Mouse (Mus musculus): ENCODE results near the gene Gstm2.
"Not testable (repeated sequence)": the region's sequence is repeated elsewhere in the genome, so short reads cannot be mapped to it uniquely, and the experiment has no call there.

Gene Gstm2

DNA sequence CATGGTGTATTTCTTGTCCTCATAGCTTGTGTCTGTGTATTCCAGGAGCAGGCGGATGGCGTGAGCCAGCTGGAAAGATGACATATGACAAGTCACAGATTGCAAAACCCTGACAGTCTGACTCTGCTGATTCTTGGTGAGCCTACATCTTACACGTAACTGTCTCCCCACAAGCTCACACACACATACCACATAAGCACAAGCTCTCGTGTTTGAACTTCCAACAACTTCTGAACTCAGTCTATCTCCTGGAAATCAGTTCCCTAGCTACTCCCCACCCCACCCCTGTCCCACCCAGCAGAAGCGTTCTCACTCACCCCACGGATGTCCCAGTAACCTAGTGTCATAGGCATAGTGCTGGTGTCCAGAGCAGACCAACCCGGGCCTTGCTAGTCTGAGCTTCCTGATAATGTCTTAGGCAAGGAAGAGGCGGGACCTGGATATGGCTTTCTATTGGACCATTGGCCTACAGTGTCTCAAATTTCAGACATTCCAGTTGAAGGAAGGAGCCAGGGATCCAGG, at the start of gene Gstm2:
Gene Gstm2 (minus strand): TSS at position 413 of the 522 bp plus-strand sequence.
- no peak for DNase-seq

DNA sequence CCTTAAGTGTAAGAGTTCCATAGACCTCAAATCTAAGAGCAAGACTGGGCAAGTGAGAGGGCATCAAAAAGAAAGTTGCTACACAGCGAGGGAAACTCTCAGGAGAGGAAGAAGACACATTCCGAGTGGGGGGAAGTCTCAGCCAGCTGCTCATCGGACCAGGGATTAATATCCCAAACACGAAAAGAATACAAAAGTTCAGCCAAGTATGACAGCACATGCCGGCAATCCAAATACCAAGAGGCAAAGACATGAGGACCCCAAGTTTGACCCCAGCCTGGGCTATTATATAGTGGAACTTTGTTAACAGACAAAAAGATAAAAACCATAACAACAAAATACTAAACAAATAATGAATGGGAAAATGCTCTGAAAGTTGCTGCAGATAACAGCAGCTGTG, 46.9 kb upstream of the Gstm2 start:
- no peak for DNase-seq

DNA sequence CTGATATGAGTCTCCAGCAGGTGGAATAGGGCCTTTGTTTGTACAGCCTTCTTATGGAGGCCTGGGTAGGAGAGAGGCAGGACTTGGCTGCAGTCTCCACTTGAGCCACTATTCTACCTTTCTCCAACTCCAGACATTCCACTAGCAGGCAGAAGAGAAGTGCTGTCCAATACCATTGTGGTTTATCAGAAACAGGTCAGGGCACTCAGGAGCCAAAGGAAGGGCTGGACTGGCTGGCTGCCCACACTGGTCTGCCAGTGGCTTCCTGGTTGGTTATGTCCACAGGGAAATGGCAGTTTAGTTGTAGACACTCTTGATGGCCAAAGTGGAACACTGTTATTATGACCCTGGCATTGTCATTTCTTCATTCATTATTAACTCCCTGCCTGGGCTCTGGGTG, 45.9 kb upstream of the Gstm2 start:
- no peak for DNase-seq

DNA sequence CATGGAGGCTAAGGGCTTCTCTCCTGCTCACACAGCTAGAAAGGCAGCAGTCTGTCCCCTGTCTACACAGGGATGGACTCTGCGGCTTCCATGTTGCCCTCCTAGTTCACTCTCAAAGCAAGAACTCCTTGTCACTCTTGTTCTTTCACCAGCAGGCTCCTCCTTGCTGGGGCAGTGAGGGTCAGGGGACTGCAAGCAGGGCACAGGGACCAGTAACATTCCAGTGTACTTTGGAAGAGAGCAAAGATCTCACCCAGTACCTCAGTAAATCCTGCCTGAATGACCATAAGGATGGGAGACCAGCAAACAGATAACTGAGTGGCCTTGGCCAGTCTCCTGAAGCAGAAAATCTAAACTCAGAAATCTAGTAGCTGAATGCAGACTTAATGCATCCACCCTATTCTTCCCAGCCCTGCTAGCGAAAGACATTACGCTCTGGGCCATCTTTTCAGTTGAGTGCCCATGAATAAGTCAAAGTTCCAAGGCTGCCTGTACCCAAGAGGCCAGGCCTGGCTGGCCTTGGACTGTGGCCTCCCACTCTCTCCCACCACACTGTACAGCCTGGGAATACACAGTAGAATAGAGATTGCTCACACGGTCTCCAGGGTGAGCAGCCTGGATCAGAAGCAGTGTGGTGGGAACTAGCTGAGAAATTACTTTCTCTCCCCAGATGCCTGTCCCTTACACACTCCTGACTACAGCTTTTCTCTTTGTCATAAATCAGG, 42.5 kb upstream of the Gstm2 start:
- DNase-seq = no peak

DNA sequence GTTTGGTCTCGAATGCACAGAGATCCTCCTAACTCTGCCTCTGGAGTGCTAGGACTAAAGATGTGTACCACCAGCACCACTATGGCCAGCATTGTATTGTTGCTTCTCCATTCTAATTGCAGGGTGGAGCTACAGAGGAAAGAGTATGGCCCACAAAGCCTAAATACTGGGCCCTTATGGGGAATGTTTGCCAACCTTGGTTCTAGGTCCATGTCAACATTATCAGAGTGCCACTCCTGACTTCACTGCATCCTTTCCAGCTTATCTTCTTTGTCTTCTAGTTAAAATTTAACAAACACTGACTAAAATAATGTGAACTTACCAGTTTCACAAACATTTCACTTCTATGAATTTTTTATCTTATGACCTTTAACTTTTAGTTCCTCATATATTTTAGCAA, 40.3 kb upstream of the Gstm2 start:
- no peak for DNase-seq

DNA sequence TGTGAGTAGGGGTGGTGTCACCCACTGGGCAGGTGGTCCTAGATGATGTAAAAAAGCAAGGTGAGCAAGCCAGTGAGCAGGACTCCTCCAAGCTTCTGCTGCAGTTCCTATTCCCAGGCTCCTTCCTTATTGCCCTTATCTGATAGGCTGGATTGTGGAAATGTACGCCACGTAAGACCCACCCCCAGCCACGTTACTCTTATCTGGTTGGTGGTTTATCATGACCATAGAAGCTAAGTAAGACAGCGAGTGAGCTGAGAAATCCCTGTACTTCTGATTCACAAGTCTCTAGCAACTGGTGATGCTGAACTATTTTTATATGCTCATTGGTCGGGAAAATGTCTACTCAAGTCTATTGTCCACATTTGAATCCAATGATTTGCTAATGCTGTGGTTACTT, 39.8 kb upstream of the Gstm2 start:
- DNase-seq = no peak

DNA sequence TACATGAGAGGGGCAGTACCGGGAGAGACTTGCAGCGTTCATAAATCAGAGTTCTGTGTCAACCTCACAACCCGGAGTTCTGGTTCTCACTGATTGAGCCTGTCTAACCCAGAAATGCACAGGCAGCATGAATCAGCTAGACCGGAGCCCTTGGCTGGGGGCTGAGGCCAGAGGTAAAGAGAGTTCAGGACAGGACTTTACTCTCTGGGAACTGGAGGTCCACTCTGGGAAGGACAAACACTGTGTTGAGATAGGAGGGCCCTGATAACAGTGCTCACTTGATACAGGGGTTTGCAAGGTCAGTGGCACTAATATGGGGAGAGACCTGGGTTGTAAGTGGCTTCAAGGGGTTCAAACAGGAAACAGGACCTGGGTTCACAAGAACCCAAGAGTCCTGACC, 39.1 kb upstream of the Gstm2 start:
- no peak for DNase-seq

DNA sequence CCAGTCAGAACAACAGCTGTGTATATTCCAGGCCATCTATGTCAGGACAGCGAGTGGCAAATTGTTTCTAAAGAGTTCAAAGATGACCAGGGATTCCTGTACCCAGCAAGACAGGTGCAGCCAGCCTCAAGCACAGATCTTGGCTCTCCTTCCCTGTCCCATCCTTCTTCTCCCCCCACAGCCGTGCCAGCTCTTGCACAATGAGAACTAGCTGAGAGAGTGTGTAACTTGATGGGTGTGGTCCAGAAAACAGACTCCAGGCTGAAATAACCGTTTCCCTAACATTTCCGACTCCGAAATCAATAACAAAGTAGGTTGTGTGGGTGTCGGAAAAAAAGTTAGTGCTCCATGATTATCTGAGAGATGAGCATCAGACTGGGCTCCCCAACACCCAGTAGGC, 36.4 kb upstream of the Gstm2 start:
- no peak for DNase-seq

DNA sequence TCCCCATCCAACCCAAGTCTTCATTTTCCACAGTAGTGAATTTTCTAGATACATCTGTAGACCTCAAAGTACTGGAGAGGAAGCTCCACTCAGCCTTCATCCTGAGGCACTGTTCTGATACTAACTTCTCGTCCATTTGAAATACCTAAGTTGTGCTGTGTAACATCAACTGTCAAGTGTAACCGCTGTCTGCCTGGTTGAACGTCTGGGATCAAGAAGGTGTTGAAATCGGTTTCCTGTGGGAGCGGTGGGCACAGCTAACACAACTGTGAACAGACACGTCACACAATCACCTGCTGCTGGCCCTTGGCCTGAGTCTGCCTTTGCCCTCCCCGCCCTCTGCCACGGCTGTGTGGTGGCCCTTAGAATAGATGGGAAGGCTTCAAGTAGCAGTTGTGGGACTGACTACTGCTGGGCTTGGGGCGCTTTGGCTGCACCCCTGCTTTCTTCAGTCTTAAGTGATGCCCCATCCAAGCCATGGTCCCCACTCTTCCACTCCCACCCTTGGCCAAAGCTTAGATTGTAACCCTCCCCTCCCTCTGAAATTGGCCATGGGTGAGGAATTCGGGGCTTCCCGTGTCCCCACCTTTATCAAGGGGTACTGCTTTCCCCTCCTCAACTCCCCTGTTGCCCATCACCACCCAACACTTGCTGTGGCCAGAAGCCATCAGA, 34.2 kb upstream of the Gstm2 start:
- DNase-seq = not testable (repeated sequence)

DNA sequence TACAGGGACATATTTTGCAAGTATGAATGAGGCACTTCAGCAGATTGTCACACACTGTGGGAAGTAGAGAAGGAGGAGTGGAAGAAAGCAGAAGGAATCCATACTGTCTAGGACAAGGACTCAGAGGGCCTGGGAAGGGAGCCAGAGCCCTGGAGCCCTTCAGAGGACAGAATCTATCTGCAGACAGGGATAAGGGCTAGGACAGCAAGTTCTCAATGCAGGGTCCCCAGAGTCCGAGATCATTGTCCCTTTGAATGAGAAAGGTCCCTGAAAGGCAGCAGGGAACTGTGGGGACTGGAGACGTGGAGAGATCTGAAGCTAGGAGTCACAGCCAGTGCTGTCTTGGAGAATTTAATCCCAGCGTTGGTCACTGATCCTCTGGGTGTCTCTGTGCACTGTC, 33.0 kb upstream of the Gstm2 start:
- not testable (repeated sequence) for DNase-seq

DNA sequence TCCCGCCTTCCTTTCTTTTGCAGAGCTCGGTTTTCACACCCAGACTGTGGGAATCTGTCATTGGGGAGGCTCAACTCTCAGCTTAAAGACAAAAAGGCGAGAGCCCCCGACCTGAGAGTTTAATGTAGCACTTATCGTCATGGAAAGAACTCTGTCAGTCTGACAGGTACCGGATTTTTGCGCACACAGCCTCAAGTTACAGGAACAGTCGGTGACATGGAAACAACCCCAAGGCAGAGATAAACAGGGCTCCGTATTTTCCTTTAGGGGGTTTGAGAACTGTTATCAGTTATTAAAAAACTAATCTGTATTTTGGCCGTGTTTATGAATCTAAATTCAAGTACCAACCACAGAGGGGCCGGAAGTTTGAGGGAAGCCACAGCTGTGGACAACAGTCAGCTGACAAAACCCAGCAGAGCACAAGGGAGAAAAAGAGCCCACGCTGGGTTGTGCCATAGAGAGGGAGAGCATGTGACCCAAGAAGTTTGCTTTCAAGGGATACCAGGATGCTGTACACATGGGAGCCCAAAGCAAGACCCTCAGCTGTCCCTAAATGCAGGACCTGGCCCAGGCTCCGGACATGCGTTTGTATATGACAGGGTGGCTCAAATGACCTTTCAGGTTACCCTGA, 32.1 kb upstream of the Gstm2 start:
- DNase-seq = peak; percentile 12 to 14

DNA sequence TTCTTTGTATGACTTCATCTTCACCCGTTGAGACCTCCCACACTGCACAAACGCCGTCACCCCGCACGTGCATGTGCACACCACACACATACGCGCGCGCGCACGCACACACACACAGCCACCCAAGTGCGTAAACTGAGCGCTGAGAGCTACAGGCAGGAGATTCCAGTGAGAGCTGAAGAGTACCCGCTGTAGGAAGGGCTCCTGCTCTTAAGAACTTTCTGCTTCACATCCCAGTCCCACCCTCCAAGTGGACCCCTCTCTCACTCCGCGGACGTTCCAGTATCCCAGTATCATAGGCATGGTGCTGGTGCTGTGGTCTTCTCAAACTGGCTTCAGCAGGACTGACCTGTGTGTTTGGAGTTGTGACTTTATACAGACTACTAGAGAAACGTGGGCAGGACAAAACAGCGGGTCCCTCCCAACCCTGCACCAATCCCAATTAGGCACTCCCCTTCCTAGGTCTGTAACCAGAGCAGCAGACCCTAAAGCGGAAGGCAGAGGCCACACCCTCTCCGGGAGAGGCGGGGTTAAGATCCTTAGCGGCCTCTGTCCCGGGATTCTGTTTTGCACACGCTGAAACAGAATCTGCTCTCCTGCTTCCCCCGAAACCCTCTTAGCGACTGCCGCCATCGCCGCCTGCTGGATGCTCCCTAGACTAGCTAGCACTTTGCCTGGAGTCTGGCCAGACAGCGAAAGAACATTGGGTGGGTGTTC, 31.4 kb upstream of the Gstm2 start, which contains the start of gene Gstm1:
Gene Gstm1 (minus strand): TSS at position 501 of the 717 bp plus-strand sequence.
- peak; percentile 86 to 92 for DNase-seq

DNA sequence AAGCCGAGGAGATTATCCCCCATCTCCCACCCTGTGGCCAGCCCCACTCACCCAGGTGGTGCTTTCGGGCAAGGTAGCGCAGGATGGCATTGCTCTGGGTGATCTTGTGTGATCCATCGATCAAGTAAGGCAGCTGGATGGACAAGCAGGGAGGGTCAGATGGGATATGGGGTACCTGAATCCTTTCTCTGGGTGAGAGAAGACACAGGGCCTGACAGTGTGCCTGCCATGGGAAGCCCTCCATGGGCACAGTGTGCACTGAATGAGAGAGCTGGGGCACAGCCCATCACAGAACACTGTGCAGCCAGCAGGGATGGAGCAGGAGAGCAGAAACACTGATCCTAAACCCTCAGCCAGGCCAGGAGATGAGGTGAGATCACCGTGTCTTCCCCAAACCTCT, 30.2 kb upstream of the Gstm2 start:
- not testable (repeated sequence) for DNase-seq

DNA sequence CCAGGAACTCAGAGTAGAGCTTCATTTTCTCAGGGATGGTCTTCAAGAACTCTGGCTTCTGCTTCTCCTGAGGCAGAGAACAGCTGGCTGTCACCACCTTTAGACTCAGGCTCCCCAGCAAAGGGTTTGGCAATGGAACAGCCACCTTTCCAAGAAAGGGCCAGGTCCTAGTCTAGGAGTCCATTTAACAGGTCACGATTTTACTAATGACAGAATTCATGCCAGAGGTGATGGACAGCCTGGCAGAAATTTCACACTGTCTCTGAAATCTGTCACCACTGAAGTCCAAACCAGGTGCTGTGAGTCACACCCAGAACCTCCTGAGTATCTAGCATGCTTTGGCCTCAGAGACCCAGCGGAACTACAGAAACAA, 28.7 kb upstream of the Gstm2 start:
- DNase-seq = no peak

DNA sequence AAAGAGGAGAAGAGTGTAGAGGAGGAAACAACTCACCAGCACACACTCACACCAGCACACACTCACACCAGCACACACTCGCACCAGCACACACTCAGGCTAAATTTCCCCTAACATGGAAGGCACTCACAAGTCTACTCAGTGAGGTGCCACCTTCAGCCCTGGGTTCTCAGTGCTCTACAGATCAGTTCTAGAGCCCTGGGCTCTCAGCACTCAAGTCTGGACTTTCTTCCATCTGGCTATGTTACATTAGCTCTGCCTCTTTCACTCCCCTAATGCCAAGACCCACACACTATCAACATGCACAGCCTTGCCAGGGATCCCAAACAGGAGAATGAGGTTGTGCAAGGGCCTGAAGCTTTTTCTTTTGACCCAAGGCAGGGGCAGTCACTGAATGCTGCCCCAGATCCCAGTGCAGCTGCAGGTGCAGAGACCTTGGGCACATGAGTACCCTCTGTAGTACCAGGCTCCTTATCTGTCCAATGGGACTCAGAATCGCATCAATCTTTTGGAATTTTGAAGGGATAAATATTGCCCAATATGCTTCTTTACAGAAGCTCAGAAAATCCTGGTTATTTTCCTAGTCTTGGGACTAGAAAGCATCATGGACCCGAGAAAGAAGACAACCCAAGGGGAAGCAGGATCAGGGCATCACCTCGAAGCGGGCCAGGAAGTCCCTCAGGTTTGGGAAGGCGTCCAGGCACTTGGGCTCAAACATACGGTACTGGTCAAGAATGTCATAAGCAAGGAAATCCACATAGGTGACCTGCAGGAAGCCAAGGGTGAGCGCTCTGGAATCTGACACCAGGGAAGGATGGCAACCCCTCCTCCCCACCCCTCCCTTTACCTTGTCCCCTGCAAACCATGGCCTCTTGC, 28.1 kb upstream of the Gstm2 start:
- DNase-seq = no peak

DNA sequence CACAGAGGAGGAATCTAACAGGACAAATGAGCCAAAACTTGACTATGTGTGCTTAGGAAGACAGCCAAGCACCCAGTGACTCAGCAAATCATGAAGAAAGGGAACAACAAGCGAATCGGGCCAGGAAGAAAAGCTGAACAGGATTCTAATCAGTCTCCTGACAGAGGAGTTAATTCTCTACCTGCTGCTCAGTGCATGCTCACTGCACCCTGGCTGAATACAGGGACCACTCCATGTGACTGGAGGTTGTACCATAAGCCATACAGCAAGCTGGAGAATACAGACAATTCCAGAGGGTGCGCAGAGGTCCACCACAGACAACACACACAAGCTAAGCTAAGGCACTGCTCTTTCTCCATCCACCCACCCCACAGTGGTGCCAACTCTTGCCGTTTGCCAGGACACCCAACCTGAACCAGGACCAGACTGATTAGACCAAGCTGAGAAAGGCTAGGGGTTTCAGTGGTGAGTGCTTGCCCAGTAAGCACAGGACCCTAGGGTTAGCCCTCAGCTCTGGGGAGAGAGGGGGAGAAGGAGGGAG, 27.1 kb upstream of the Gstm2 start:
- DNase-seq = no peak

DNA sequence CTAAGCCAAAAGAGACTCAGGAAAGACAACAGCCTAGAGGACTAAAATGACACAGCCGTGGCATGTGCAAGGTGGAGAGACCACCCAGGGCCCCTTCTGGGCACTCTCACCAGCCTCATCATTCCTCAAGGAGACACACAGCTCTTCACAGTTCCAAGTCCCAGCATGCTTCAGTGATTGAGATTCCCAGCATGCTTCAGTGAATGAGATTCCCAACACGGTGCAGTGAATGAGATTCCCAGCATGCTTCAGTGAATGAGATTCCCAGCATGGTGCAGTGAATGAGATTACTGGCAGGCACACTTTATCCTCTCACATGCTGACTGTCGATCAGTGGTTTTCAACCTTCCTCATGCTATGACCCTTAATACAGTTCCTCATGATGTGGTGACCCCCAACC, 25.3 kb upstream of the Gstm2 start:
- DNase-seq = no peak

DNA sequence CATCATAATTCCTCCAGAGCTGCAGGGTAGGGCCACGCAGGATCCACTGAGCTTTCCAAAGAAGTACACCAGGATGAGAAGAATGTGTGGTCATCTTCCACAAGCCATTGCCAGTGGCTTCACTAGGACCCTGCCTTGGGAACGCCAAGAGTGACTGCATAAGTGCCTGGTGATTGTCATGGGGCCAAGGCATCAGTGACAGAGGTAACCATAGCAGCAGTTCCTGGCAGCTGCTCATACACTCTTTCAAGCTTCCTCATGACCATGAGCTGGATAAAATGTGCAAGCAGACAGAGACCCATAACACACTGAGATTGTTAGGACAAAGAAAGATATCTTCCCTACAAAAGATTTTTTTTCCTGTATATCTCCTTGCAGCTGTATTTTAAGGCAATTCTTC, 24.0 kb upstream of the Gstm2 start:
- no peak for DNase-seq

DNA sequence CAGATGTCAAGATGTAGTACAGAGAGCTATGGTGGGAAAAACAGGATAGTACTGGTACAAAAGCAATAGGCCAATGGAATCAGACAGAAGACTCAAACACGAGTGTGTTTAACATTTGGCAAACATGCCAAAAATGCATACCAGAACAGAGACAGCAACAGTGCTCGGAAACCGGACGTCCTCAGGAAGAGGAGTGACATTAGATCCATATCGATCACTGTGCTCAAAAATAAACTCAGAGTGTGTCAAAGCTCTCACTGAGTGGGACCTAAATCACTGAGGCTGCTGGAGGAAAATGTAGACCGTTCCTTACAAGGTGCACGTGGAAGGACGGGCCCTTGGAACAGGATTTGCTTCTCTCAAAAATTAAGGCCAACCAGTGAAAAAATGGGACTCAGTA, 15.8 kb upstream of the Gstm2 start:
- DNase-seq = no peak

DNA sequence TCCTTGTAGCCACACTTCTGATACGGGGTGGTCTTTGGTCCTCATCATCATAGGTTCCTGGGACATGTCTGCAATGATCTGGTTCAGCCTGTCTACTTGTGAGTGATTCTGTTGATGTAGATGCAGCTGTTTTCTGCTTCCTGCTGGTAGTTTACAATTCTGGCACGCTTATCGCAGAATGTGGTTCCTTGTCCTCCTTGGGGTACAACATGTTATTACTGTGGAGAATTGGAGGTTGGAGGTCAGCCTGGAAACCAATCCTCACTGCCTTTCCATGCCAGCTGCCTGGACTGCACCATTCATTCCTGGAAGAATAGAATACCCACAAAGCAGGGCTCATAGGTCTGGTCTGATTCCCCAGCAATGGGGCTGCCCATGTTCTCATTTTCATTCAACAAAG, 13.2 kb upstream of the Gstm2 start:
- no peak for DNase-seq

DNA sequence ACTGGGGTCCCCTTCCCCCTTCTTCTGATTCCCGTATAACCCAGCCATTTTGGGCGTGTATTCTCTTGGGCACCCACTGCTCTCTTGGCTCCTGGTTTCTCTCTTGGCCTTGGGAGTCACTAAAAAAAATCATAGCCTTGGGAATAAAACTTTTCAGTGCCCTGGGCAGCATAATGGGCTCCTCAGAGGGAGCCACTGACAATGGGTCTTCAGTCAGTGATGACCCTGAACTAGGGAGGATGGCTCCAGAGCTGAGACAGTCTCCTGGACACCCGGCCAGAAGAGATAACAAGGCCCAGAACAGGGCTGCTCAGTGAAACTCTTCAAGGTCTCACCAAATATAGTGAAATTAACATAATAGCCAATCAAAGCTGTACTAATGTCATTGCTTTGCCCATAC, 12.3 kb upstream of the Gstm2 start:
- no peak for DNase-seq

DNA sequence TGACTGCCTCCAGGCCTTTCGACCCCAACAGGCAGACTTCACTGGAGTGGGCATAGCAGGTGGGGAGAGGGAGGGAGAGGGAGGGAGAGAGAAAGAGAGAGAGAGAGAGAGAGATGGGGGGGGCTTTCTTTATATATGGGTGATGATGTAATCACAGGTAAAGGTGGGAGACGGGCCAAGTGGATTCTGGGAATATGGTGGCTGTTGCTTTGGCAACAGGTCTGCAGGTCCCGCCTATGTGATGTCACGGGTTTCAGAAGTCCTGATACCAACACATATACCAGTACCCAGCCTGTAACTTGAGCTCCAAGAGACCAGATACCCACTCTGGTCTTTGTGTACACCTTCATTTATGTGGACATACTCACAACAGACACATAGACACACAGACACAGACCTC, 10.3 kb upstream of the Gstm2 start:
- DNase-seq = no peak

All from cerebellum, postnatal 25 days (tissue).